Mouse (Mus musculus): ENCODE measurements around the gene Tube1. TPM values are rescaled to one million over a fixed set of nuclear protein-coding genes. Genes with fewer than 3 reads are reported as not detected.

Gene Tube1
- polyA plus RNA-seq, 1 experiment from 2014 or later = 7.1 TPM

DNA sequence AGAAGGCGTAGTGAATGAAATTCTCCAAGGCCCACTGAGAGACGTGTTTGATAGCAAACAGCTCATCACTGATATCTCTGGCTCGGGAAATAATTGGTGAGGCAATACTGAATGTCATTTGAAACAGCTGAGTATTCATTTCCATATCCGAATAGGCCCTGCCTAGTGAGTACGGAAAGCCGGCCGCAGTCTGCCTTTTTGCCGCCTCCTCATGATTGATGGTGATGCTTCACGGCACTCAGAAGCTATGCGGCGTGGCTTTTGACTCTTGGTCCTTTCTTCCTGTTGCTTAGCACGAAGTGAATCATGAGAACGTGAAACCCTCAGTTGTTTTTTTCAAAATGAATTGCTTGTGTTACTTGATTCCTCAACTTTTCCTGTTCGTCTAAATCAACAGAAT is 7.1 kb downstream of the Tube1 start:
- 0 out of 2 replicates have a peak, but pooled peaks cover 1% of the 10 kb centered on the region for H3K4me1 ChIP-seq
- peaks cover 33% of the 10 kb centered on the region for H3K36me3 ChIP-seq

GRCm38 (mm10) chr10:39141401-39141800 is 7.6 kb downstream of the Tube1 start:
- no peak for ATAC-seq (ENCODE audit: low FRiP score)
- H3K27me3 ChIP-seq (replicated peaks) = no peaks in the 10 kb centered on the region
- H3K9me3 ChIP-seq (replicated peaks) = no peaks in the 10 kb centered on the region
- H3K4me3 ChIP-seq (replicated peaks) = no peak overlapping the region
- H3K36me3 ChIP-seq = peaks cover 37% of the 10 kb centered on the region
- H3K4me2 ChIP-seq = no peak overlapping the region
- no peak overlapping the region for H3K9ac ChIP-seq (replicated peaks)
- no peak overlapping the region for H3K27ac ChIP-seq (replicated peaks)
- no peaks in the 10 kb centered on the region for H3K4me1 ChIP-seq
- 93% methylated on average over 2 of the region's 2 CpGs for WGBS

More for the DNA sequence above, 7.1 kb downstream of the Tube1 start:
- ATAC-seq (ENCODE audit: low FRiP score) = no peak
- Histone ChIP-seq H3K27ac (replicated peaks) (no peak overlapping the region), H3K4me2 (no peak overlapping the region), H3K27me3 (replicated peaks) (no peaks in the 10 kb centered on the region), H3K4me3 (replicated peaks) (no peak overlapping the region), H3K9me3 (replicated peaks) (no peaks in the 10 kb centered on the region), H3K9ac (replicated peaks) (no peak overlapping the region)
- 20% methylated on average over 14 of the region's 14 CpGs for WGBS

- WGBS = 60% methylated on average over 12 of the region's 12 CpGs
- no peak overlapping the region for H3K9ac ChIP-seq (replicated peaks)
- H3K4me2 ChIP-seq = no peak overlapping the region
- H3K9me3 ChIP-seq (replicated peaks) = no peaks in the 10 kb centered on the region
- H3K27me3 ChIP-seq (replicated peaks) = no peaks in the 10 kb centered on the region
- H3K27ac ChIP-seq (replicated peaks) = no peak overlapping the region
- H3K4me3 ChIP-seq (replicated peaks) = no peak overlapping the region
- ATAC-seq (ENCODE audit: low FRiP score) = no peak
- peaks cover 38% of the 10 kb centered on the region for H3K36me3 ChIP-seq
- H3K4me1 ChIP-seq = no peaks in the 10 kb centered on the region
Observed at GRCm38 (mm10) chr10:39142216-39142615, 8.4 kb downstream of the Tube1 start.

DNA sequence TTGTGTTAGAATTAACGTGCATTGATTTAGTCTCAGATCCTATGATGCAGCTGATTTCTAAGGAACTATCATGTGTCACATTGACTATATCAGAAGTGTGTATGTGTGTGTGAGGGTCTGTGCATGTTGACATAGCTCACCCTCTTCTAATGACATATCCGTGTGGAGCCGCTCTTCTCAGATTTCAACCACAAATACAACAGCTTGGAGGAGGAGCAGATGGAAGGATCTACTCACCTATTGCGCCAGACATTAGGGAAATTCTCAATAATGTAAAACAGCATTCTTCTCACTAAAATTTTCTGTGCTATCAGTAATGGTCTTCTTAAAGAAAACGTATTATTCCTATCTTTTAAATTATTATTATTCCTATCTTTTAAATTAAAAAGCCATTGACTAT is 22.9 kb downstream of the Tube1 start:
- Histone ChIP-seq H3K27ac (replicated peaks) (no peak overlapping the region), H3K9ac (replicated peaks) (no peak overlapping the region), H3K27me3 (replicated peaks) (no peaks in the 10 kb centered on the region), H3K4me2 (no peak overlapping the region), H3K36me3 (no peaks in the 10 kb centered on the region), H3K9me3 (replicated peaks) (no peaks in the 10 kb centered on the region), H3K4me1 (no peaks in the 10 kb centered on the region), H3K4me3 (replicated peaks) (no peak overlapping the region)
- ATAC-seq (ENCODE audit: low FRiP score) = no peak
- 92% methylated on average over 5 of the region's 5 CpGs for WGBS

GRCm38 (mm10) chr10:39157321-39157720 is 23.5 kb downstream of the Tube1 start:
- 94% methylated on average over 1 of the region's 1 CpGs for WGBS
- H3K27ac ChIP-seq (replicated peaks) = no peak overlapping the region

GRCm38 (mm10) chr10:39158306-39158705 is 24.5 kb downstream of the Tube1 start:
- H3K27ac ChIP-seq (replicated peaks) = no peak overlapping the region
- H3K36me3 ChIP-seq = no peaks in the 10 kb centered on the region
- no peak for ATAC-seq (ENCODE audit: low FRiP score)
- H3K9ac ChIP-seq (replicated peaks) = no peak overlapping the region
- no peaks in the 10 kb centered on the region for H3K9me3 ChIP-seq (replicated peaks)
- 56% methylated on average over 12 of the region's 12 CpGs for WGBS
- peaks cover 8% of the 10 kb centered on the region; the same call in 1 of the 2 replicates for H3K4me1 ChIP-seq
- no peak overlapping the region for H3K4me3 ChIP-seq (replicated peaks)
- no peaks in the 10 kb centered on the region for H3K27me3 ChIP-seq (replicated peaks)
- H3K4me2 ChIP-seq = no peak overlapping the region

More at GRCm38 (mm10) chr10:39157321-39157720, 23.5 kb downstream of the Tube1 start:
- Histone ChIP-seq H3K9me3 (replicated peaks) (no peaks in the 10 kb centered on the region), H3K4me2 (no peak overlapping the region), H3K4me3 (replicated peaks) (no peak overlapping the region), H3K27me3 (replicated peaks) (no peaks in the 10 kb centered on the region), H3K4me1 (no peaks in the 10 kb centered on the region), H3K9ac (replicated peaks) (no peak overlapping the region), H3K36me3 (no peaks in the 10 kb centered on the region)
- no peak for ATAC-seq (ENCODE audit: low FRiP score)

DNA sequence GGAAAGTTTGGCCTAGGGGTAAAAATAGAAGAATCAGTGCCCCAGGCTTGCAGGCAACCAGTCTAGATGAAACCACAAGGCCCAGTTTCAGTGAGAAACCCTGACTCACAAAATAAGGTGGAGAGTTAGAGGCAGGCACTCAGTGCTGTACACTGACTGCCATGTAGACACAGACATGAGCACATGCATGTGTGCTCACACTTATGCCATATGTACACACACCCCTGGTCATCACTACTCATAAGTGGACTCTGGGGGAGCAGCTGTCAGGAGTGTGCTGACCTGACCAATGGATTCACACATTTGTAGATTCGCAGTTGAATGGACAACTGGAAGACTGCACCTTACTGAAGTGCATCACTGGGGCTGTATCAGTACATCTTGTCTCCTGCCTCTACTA is 27.6 kb downstream of the Tube1 start:
- no peaks in the 10 kb centered on the region for H3K27me3 ChIP-seq (replicated peaks)
- H3K4me3 ChIP-seq (replicated peaks) = no peak overlapping the region
- no peak overlapping the region for H3K9ac ChIP-seq (replicated peaks)
- no peak overlapping the region for H3K27ac ChIP-seq (replicated peaks)
- H3K4me2 ChIP-seq = no peak overlapping the region
- H3K36me3 ChIP-seq = no peaks in the 10 kb centered on the region
- no peaks in the 10 kb centered on the region for H3K9me3 ChIP-seq (replicated peaks)
- ATAC-seq (ENCODE audit: low FRiP score) = no peak
- 97% methylated on average over 1 of the region's 1 CpGs for WGBS
- peaks cover 24% of the 10 kb centered on the region for H3K4me1 ChIP-seq

DNA sequence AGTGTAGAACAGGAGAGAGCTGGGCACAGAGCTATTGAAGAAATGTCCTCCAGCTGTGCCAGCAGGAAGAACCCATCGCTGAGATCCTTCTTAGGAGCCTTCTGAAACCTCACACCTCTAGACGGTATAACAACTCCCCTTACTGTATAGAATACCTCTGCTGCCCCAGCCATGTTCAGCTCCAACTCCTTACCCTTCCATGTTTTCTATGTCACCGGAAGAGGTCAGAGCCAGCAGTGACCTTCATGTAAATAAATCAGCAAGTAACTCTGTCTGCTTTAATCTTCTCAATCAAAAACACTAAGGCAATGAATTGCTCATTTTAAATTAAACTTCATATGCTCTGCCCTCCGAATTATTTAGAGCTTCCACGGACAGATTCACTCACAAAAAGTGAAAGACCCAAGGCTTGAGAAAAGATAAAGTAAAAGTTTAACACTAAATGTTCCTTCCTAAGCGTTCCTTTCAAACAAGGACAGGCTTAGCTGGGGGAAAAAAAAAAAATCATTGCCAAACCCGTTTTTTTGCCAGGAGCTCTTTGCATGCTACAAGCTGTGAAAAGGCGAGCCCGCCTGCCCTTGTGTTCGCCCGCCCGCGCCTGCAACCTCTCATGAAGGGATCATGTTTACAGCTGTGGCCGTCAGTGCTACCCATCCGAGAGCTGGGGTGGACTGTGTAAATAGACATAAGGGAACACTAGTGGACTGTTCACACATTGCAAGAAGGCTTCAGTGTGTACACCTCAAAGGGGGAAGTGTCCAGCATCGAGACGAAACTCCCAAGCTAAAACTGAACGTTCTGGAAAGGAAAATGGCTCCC is 29.1 kb downstream of the Tube1 start:
- WGBS = 43% methylated on average over 18 of the region's 18 CpGs
- no peak overlapping the region for H3K27ac ChIP-seq (replicated peaks)

GRCm38 (mm10) chr10:39163694-39164093 is 29.9 kb downstream of the Tube1 start, which contains the start of gene Ccn6:
Gene Ccn6 (minus strand): TSS chr10:39163794.
- H3K9me3 ChIP-seq (replicated peaks) = no peaks in the 10 kb centered on the region
- no peak within 1 kb of the TSS for H3K4me2 ChIP-seq
- no peak within 1 kb of the TSS for H3K4me3 ChIP-seq (replicated peaks)
- no peak within 1 kb of the TSS for H3K9ac ChIP-seq (replicated peaks)
- no peaks in the 10 kb centered on the region for H3K36me3 ChIP-seq
- H3K27me3 ChIP-seq (replicated peaks) = no peaks in the 10 kb centered on the region
- no peak for ATAC-seq (ENCODE audit: low FRiP score)
- 92% methylated on average over 10 of the region's 10 CpGs for WGBS
- H3K4me1 ChIP-seq = peaks cover 32% of the 10 kb centered on the region
- H3K27ac ChIP-seq (replicated peaks) = peak within 1 kb of the TSS; percentile 91; the same call in 1 of the 2 replicates

More for the DNA sequence above, 29.1 kb downstream of the Tube1 start:
- H3K4me3 ChIP-seq (replicated peaks) = no peak overlapping the region
- H3K9me3 ChIP-seq (replicated peaks) = no peaks in the 10 kb centered on the region
- no peak overlapping the region for H3K9ac ChIP-seq (replicated peaks)
- H3K36me3 ChIP-seq = no peaks in the 10 kb centered on the region
- peaks cover 32% of the 10 kb centered on the region for H3K4me1 ChIP-seq
- ATAC-seq (ENCODE audit: low FRiP score) = no peak
- H3K4me2 ChIP-seq = no peak overlapping the region
- no peaks in the 10 kb centered on the region for H3K27me3 ChIP-seq (replicated peaks)

DNA sequence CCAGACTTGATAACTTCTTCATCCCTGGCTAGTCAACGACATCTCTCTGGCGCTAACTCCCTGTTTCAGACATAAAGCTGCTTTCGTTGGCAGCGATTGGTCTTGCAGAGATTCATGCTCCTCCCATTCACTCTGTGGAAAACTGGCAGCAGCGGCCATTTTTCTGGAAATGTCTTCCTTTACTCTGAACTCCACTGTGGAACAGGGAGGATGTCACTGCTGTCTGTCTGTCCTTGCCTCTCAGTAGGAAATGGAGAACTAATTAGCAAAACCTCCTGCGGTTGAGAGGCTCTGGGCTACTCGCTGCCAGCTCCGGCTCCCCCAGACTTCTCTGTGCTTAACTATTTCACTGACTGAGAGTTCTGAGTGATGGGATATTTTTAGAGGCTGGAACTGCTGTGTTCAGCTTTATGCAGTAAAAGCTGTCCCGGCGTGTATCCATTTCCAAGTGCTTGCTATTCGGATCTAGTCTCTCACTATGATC is 31.9 kb downstream of the Tube1 start:
- no peaks in the 10 kb centered on the region for H3K9me3 ChIP-seq (replicated peaks)
- H3K27ac ChIP-seq (replicated peaks) = peak overlapping the region; percentile 91
- H3K4me2 ChIP-seq = peak overlapping the region; percentile 50
- no peaks in the 10 kb centered on the region for H3K27me3 ChIP-seq (replicated peaks)
- no peaks in the 10 kb centered on the region for H3K36me3 ChIP-seq
- WGBS = 11% methylated on average over 11 of the region's 11 CpGs
- H3K4me1 ChIP-seq = peaks cover 44% of the 10 kb centered on the region
- H3K9ac ChIP-seq (replicated peaks) = peak overlapping the region; percentile 41; the same call in 1 of the 2 replicates
- peak; percentile 62 for ATAC-seq (ENCODE audit: low FRiP score)
- peak overlapping the region; percentile 35 for H3K4me3 ChIP-seq (replicated peaks)

- Histone ChIP-seq H3K36me3 (no peaks in the 10 kb centered on the region), H3K27me3 (replicated peaks) (no peaks in the 10 kb centered on the region), H3K9ac (replicated peaks) (no peak overlapping the region), H3K4me1 (peaks cover 53% of the 10 kb centered on the region), H3K9me3 (replicated peaks) (no peaks in the 10 kb centered on the region), H3K4me3 (replicated peaks) (no peak overlapping the region), H3K4me2 (no peak overlapping the region), H3K27ac (replicated peaks) (0 out of 2 replicates have a peak overlapping the region, but pooled peaks have one; percentile 91)
- no peak for ATAC-seq (ENCODE audit: low FRiP score)
- 87% methylated on average over 11 of the region's 11 CpGs for WGBS
Observed at GRCm38 (mm10) chr10:39167611-39168010, 33.8 kb downstream of the Tube1 start.

- no peaks in the 10 kb centered on the region for H3K36me3 ChIP-seq
- no peak overlapping the region for H3K4me3 ChIP-seq (replicated peaks)
- WGBS = 37% methylated on average over 9 of the region's 9 CpGs
- peaks cover 61% of the 10 kb centered on the region for H3K4me1 ChIP-seq
- no peak for ATAC-seq (ENCODE audit: low FRiP score)
- H3K9me3 ChIP-seq (replicated peaks) = no peaks in the 10 kb centered on the region
- H3K27me3 ChIP-seq (replicated peaks) = no peaks in the 10 kb centered on the region
- peak overlapping the region; percentile 79 for H3K4me2 ChIP-seq
- peak overlapping the region; percentile 68 for H3K27ac ChIP-seq (replicated peaks)
- H3K9ac ChIP-seq (replicated peaks) = no peak overlapping the region
Observed at GRCm38 (mm10) chr10:39169642-39170041, 35.9 kb downstream of the Tube1 start.
